Mouse (Mus musculus): ENCODE data around the gene Rrp1b. TPM values are rescaled to one million over a fixed set of nuclear protein-coding genes. Genes with fewer than 3 reads are reported as not detected.

Gene Rrp1b
- total RNA-seq, 2 experiments from 2014 or later = 19.3 to 22.5 TPM

DNA sequence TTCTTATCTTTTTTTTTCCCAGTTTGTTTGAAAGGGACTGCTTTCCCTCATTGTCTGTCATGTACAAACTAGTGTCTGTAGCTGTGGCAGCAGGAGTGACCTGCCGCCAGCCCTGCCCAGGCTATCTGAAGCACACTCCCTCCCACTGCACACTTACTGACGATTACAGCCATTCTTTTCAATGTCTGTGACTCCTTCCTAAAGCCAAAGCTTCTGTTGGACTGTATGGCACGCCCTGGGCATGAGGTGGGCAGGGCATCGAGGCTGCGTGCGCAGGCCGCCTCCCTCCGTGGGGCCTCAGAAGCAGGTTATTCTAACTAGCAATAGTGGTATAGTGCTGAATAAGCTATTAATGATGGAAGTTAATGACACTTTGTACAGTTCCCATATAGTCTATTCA is 19.4 kb upstream of the Rrp1b start:
- Histone ChIP-seq H3K27ac (no peak overlapping the region), H3K4me3 (no peak overlapping the region)
- no peak for DNase-seq (ENCODE audit: low spot score in 2 of 2)
- TF ChIP-seq CTCF (conservative IDR thresholded peaks at IDR 0.05) = no peak

DNA sequence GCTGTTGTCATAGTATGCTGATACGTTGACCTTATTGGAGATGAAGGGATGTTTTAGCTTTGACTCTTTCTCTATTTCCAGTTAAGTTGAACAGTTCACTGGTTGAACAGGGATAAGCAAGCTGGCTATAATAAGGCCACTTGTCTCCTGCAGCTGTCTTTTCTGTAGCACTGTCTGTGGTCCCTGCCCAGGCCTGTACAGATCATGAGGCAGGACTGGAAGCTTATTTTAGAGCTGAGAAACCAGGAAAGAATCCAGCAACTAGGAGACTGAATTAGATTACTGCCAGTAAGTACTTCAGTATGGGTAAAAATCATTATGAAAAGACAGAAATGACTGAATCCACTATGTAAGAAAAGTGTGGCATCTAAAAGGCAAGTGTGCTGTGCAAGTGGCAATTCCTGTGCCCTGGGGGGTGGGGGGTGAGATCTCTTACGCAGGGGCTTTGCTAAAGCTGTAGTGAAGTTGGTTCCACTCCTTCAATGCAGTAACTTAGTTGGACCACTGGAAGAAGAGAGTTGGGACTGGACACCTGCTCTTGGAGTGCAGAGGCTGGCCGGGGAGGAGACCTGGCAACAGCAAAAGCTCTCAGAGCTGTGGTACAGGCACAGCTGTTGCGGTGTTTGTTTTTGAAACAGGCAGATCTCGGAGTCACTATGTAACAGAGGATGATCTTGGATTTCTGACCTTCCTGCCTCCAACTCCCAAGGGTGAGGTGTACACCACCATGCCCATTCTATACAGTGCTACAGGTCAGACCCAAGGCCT is 17.6 kb upstream of the Rrp1b start:
- H3K27ac ChIP-seq = no peak overlapping the region; the same call in 1 of the 2 replicates
- no peak overlapping the region for H3K4me3 ChIP-seq
- TF ChIP-seq CTCF (conservative IDR thresholded peaks at IDR 0.05) = no peak
- DNase-seq (ENCODE audit: low spot score in 2 of 2) = no peak

DNA sequence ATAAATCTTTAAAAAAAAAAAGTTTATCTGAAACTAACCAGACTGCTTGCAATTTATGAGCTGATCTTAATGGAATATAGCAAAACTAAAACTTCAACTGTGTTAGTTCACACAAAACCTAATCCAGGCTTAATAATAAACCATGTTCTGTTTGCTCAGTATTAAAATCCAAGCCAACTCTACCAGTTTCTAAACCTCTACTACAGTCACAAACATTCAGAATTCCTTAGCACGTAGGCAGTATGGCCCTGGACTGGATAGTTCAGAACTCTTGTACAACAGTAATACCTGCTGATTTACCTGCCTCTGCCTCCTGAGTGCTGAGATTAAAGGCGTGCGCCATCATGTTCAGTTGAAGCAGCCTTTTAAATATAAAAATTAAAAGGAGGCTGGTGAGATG is 13.9 kb upstream of the Rrp1b start:
- Histone ChIP-seq H3K27ac (no peak overlapping the region), H3K4me3 (no peak overlapping the region)
- TF ChIP-seq CTCF (conservative IDR thresholded peaks at IDR 0.05) = no peak
- no peak for DNase-seq (ENCODE audit: low spot score in 2 of 2)

DNA sequence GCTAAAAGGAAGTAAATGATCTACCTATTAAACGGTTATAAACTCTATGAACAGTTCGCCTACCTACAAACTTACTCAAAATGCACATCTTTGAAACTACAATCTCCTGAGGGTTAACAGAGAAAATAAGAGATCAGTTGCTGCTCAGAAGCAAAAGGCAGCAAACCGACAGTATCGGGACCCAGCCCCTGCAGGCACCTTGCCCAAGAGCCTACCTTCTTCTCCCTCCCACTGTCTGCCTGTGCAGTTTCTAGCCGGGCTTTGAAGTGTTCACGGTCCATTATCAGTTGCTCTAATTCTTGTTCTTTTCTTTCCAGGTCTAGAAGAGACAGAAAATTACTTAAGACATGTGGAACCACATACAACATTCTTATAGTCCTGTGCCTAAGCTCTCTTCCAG is 13.3 kb upstream of the Rrp1b start:
- Histone ChIP-seq H3K4me3 (no peak overlapping the region), H3K27ac (no peak overlapping the region)
- no peak for DNase-seq (ENCODE audit: low spot score in 2 of 2)
- TF ChIP-seq CTCF (conservative IDR thresholded peaks at IDR 0.05) = no peak

DNA sequence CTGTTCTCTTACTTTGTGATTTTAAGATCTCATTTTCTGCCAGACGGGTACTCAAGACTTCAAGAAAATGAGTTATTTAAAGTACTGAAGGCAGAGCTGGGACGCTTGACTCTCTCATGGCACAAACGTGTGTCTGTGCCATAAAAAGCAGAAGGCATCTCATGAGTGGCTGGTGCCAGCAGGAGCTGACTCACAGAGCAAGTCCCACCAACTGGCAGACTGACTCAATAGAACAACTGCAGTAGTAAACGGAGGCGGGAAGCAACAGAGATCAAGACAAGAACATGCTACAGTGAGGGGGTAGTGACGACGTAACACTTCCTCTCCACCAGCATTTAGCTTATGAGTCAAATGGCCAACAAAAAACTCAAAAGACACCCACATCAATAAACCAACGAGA is 12.8 kb upstream of the Rrp1b start:
- peak; percentile 63 to 90 for DNase-seq (ENCODE audit: low spot score in 2 of 2)
- peak; percentile 16; the same call in 1 of the 2 replicates for TF ChIP-seq CTCF (conservative IDR thresholded peaks at IDR 0.05)
- H3K4me3 ChIP-seq = no peak overlapping the region
- no peak overlapping the region for H3K27ac ChIP-seq

DNA sequence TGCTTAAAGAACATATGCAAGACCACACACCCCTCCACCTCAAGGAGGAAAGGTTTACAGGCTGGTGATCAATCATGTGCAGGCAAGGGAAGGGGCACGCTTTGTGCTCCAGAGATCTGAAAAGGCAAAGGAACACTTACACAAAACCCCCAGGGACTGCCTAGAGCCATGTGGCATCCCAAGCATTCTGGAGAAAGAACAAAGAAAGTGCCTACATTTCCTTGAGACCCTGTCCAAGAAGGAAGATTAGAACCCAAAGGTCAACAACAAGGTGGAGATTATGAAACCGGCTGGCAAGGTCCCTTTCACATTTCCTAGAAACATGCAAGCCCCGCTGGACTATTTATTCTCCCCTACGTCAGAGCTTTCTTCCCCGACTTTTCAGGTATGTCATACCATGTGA is 11.2 kb upstream of the Rrp1b start:
- no peak for DNase-seq (ENCODE audit: low spot score in 2 of 2)
- TF ChIP-seq CTCF (conservative IDR thresholded peaks at IDR 0.05) = no peak
- no peak overlapping the region for H3K27ac ChIP-seq
- no peak overlapping the region for H3K4me3 ChIP-seq

DNA sequence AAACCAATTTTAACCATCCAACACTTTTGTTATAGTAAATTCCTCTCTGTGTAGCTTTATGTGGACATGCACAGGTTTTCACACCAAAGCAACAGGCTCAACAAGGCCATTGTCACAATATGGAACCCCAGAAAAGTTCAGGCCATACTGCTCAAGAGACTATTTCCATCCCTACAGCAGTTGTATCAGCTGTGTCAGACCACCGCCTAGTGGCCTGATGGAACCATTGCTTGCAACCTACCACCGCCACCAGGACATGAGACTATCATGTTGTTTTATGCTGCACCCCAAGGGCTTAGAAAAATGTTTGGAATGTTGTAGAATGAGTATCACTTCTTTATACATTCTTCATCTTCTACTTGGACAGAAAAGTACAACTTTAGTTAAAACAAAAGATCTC is 10.5 kb upstream of the Rrp1b start:
- H3K27ac ChIP-seq = no peak overlapping the region
- DNase-seq (ENCODE audit: low spot score in 2 of 2) = peak; percentile 44 to 75
- no peak overlapping the region for H3K4me3 ChIP-seq
- TF ChIP-seq CTCF (conservative IDR thresholded peaks at IDR 0.05) = peak; percentile 96

DNA sequence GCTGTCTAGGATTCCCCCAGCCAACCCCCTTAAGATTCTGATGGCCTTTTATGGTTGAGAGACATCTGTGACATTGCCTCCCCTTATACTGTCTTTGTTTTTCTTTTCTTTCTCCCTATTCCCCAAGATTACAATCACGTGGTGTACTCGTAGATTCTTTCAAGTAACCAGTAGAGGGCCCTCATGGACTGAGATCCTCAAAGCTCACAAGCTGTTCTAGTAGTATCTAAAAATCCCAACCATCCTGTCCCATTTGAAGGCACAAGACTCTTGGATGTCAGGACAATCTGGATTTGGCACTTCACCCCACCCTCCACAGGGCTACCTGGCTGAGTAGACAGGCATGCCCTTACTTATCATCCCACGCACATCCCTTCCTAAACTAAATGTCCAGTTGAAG is 8.2 kb upstream of the Rrp1b start:
- H3K27ac ChIP-seq = no peak overlapping the region
- peak; percentile 82 for TF ChIP-seq CTCF (conservative IDR thresholded peaks at IDR 0.05)
- no peak overlapping the region for H3K4me3 ChIP-seq
- DNase-seq (ENCODE audit: low spot score in 2 of 2) = peak in 1 of 2 experiments; percentile 50

DNA sequence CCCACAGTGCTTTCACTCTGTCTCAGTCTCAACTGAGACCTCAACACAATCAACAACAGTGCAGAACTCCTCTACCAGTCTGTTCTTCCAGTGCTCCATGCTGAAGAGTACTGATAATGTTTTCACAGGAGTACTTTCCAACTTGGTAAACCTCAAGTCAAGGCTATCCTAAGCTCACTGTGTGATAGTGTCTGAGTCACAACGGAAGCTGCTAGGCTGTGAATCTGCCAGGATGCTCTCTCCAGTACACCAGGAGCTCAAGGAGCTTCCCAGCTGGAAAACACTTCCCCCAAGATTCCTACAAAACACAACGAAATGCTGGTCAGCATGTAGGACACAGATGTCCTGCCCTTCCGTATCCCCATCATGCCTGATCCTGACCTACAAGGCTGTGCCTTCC is 7.6 kb upstream of the Rrp1b start:
- DNase-seq (ENCODE audit: low spot score in 2 of 2) = no peak
- no peak for TF ChIP-seq CTCF (conservative IDR thresholded peaks at IDR 0.05)
- no peak overlapping the region for H3K4me3 ChIP-seq
- no peak overlapping the region for H3K27ac ChIP-seq

DNA sequence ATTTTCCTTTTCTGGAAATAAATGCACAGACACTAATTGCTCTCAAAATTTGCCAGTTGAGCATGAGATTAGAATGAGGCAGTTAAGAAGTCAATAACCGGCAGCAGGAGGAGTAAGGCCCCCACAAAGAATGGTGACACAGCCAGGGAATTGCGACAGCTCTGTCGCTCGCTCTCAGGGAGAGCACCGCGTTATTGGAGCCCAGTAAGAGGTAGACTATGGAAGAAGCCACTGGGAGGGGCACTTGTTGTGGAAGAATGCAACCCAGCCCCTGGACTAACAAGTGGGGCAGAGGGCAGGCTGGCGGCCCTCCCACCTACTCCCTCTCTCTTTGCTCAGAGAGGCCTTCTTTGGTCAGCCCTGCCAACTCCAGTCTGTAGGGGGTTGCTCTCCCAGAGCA is 4.2 kb upstream of the Rrp1b start:
- TF ChIP-seq CTCF (conservative IDR thresholded peaks at IDR 0.05) = no peak
- no peak for DNase-seq (ENCODE audit: low spot score in 2 of 2)

DNA sequence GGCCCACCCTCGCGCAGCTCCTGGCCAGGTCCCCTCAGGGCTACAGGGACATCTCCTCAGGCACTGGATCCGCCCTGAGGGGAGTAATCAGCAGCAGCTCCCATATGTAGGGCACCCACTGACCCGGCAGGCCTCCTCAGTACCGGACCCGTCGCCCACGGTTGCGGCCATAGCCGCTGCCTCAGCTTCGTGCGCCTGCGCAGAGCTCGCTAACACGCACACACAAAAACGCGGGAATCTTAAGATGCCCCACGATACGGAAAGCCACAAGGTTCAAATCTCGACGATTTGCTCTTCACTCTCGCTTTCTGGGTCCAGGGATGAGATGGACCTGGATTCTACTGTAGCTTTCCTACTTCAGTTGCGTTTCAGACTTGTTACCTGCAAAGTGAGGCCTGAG is 1.6 kb upstream of the Rrp1b start:
- DNase-seq (ENCODE audit: low spot score in 2 of 2) = no peak
- H3K27ac ChIP-seq = no peak overlapping the region
- H3K4me3 ChIP-seq = no peak overlapping the region
- no peak for TF ChIP-seq CTCF (conservative IDR thresholded peaks at IDR 0.05)

More for the DNA sequence above, 4.2 kb upstream of the Rrp1b start:
- Histone ChIP-seq H3K4me3 (no peak overlapping the region), H3K27ac (no peak overlapping the region)

DNA sequence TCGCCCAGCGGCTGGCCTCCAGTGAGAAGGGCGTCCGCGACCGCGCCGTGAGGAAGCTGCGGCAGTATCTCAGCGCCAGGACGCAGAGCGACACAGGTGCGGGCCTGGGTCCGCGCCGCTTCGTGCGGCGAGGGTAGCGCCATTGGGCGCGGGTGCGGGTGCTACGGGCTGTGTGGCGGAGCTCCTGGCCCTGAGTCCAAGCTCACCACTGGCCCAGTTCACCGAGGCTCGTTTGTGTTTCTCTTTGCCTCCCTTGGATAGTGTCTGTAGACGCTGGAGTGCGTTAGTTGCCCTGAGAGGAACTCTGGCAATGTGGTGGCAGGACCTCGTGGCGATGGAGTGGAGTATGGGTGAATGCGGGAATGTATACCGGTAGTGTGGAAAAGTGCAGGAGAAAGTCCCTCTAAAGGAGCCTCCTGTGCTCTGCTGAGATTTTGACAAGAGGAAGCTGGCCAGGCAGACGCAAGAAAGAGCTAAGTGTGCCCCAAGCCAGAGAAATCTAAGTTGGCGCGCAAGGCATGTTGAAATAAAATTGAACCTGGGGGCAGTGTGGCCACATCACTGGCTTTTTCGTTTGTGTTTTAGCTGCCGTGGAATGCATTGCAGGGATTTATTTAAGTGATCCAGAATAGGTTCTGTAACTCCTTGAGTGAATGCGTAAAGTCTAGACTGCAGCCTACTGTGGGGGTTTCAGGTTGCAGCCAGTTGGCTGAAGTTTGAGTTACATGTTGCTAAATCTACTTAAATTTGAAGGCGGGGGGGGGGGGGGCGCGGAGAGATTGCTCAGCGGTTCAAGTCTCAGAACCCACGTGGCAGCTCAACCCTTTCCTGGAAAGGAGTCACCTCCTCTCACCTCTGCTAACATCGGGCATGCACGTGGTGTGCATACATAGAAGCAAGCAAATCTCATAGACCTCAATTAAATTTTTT is 874 bp downstream of the Rrp1b start:
- DNase-seq (ENCODE audit: low spot score in 2 of 2) = no peak
- no peak for TF ChIP-seq CTCF (conservative IDR thresholded peaks at IDR 0.05)

DNA sequence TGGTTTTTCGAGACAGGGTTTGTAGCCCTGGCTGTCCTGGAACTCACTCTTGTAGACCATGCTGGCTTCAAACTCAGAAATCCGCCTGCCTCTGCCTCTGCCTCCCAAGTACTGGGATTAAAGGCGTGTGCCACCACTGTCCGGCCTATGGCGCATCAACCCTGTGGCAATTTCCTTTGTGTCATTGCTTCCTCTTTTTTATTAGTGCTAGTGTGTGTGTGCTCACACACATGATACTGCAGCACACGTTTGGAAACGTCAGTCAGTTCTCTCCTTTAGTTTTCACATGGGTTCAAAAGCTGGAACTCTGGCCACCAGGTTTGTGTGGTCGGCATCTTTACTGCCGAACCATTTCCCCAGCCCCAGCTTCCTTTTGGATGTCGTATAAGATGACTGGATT is 4.4 kb downstream of the Rrp1b start:
- Histone ChIP-seq H3K27ac (no peak overlapping the region), H3K4me3 (no peak overlapping the region)
- DNase-seq (ENCODE audit: low spot score in 2 of 2) = no peak
- no peak for TF ChIP-seq CTCF (conservative IDR thresholded peaks at IDR 0.05)

More for the DNA sequence above, 874 bp downstream of the Rrp1b start:
- H3K4me3 ChIP-seq = peak overlapping the region; percentile 90
- H3K27ac ChIP-seq = peak overlapping the region; percentile 90
